Mouse (Mus musculus): ENCODE results near the gene Nup98. TPM values are rescaled to one million over a fixed set of nuclear protein-coding genes. Genes with fewer than 3 reads are reported as not detected.

The Nup98 gene
- total RNA-seq, 1 experiment = 59.4 TPM

DNA sequence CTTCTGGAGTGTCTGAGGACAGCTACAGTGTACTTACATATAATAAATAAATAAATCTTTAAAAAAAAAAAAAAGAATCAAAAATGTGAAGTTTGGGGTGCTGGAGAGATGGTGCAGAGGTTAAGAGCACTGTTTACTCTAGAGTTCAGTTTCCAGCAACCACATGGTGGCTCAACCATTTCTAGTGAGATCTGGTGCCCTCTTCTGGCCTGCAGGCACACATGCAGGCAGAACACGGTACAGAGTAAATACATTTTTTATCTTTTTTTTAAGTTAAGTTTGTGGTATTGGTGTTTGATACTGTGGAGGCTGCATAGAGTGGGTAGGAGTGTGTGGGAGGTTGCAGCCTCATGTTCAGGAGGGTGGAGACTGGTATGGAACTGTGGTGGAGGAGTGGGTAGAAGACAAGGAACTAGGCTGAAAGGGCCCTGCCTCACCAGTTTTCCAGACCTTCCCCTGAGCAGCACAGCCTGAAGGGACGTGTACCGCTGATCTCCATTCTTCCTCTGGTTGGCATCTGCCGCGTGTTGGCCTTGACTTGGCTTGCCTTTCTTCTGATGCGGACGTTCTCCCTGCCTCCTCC is 133.2 kb downstream of the Nup98 start:
- in situ Hi-C loops (cut with MboI; ENCODE audit: low sequenced_read_pairs in 2 of 2, unreplicated experiment in 2 of 2) = loop anchor here in 1 of 2 experiments (10.0 kb wide), 1 partner anchor 152 kb away; no protein-coding TSS in a partner anchor
- Histone ChIP-seq H3K9me3 (ENCODE audit: control insufficient read depth, insufficient read depth, low read depth, low read length) (no peaks in the 10 kb centered on the region), H3K36me3 (ENCODE audit: control insufficient read depth, insufficient read depth, low read length, poor library complexity, severe bottlenecking) (peaks cover 41% of the 10 kb centered on the region), H3K4me3 (ENCODE audit: insufficient read depth in 1 of 2, low read depth in 1 of 2, low read length in 2 of 2, poor library complexity in 1 of 2, severe bottlenecking in 1 of 2) (no peak overlapping the region), H3K9ac (ENCODE audit: insufficient read depth, low read depth, low read length, poor library complexity, severe bottlenecking) (no peak overlapping the region), H3K27ac (ENCODE audit: insufficient read depth, low read depth, low read length, poor library complexity, severe bottlenecking) (no peak overlapping the region), H3K4me1 (ENCODE audit: control insufficient read depth in 2 of 2, insufficient read depth in 2 of 2, low read length in 2 of 2, poor library complexity in 1 of 2) (peaks cover 0 to 2% of the 10 kb centered on the region in 2 experiments; a peak in 1 of 4 replicates)
- no peak for DNase-seq (ENCODE audit: low read depth, low spot score)
- TF ChIP-seq HCFC1 (IDR thresholded peaks at IDR 0.05; ENCODE audit: borderline replicate concordance, insufficient read depth, low read length) (no peak), MAFK (IDR thresholded peaks at IDR 0.05; ENCODE audit: insufficient read depth, low read depth, low read length) (no peak), ZNF384 (IDR thresholded peaks at IDR 0.05; ENCODE audit: low read depth, low read length) (no peak), ZC3H11A (IDR thresholded peaks at IDR 0.05; ENCODE audit: borderline replicate concordance, low read depth, low read length) (no peak), CHD2 (IDR thresholded peaks at IDR 0.05; ENCODE audit: low read depth, low read length) (no peak)

Other genes starting within 250 kb of the Nup98 start
- gene Il18bp, start 191.5 kb downstream of the Nup98 start, total RNA-seq (2012; rRNA removed) = 11.0 and 15.0 TPM in 2 replicates
- 45.7 and 60.8 TPM in 2 replicates for gene Rnf121, start 144.7 kb downstream of the Nup98 start, total RNA-seq (2012; rRNA removed)
- gene Xndc1, start 144.7 kb downstream of the Nup98 start, total RNA-seq (2012; rRNA removed) = 32.2 and 43.6 TPM in 2 replicates
- 0.76 and 1.1 TPM in 2 replicates for gene Xntrpc, start 144.5 kb downstream of the Nup98 start, total RNA-seq (2012; rRNA removed)
- gene Trpc2, start 127.1 kb downstream of the Nup98 start, total RNA-seq (2012; rRNA removed) = 0.36 and 1.3 TPM in 2 replicates
- gene Art1, start 108.4 kb downstream of the Nup98 start, total RNA-seq (2012; rRNA removed) = 0.45 and 0.90 TPM in 2 replicates
- 2.6 and 3.2 TPM in 2 replicates for gene Art5, start 100.7 kb downstream of the Nup98 start, total RNA-seq (2012; rRNA removed)
- gene Chrna10, start 93.3 kb downstream of the Nup98 start, total RNA-seq (2012; rRNA removed) = 0.27 and 0.42 TPM in 2 replicates
- gene Pgap2, start within 50 bp of the Nup98 start, total RNA-seq (2012; rRNA removed) = 24.0 and 30.1 TPM in 2 replicates
- 3.8 and 4.3 TPM in 2 replicates for gene Rhog, start 45.9 kb upstream of the Nup98 start, total RNA-seq (2012; rRNA removed)
- 22.4 and 31.3 TPM in 2 replicates for gene Stim1, start 57.6 kb upstream of the Nup98 start, total RNA-seq (2012; rRNA removed)
- gene Rrm1, start 231.5 kb upstream of the Nup98 start, total RNA-seq (2012; rRNA removed) = 92.8 and 109 TPM in 2 replicates